Mouse (Mus musculus): ENCODE data around the gene Erv3. TPM values are rescaled to one million over a fixed set of nuclear protein-coding genes. Genes with fewer than 3 reads are reported as not detected.

Erv3 gene
- polyA plus RNA-seq (2015; fragmentation: Nextera tagmentation; extraction: Ambion mirVana), result not detected in 2 replicates

DNA sequence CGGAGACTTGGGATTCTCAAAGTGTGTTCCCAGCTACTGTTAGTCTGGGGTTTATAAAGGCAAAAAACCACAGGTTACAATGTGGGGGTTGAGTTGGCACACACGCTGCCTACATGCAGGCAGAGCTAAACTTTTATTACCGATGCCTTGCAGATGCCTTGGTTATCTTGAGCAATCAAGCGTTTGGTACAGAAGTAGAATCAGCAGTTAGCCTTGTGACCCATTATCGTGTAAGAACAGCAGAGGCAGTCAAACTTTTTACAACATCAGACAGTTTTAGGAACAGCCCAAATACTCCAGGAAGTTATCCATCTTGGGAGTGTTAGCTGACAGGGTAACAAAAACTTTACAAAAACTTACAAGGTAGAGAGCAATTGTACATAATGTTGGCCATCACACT is at the start of gene Erv3:
Gene Erv3, minus strand, starts transcription at position 27 of the 400 bp plus-strand sequence.
- H3K36me3 ChIP-seq (replicated peaks), result no peaks in the 10 kb centered on the region
- H3K27me3 ChIP-seq, result peaks cover 12% of the 10 kb centered on the region
- H3K4me3 ChIP-seq (replicated peaks), result no peak within 1 kb of the TSS
- H3K9ac ChIP-seq, result no peak within 1 kb of the TSS
- WGBS (ENCODE audit: insufficient replicate concordance), result 52% methylated on average over 5 of the region's 5 CpGs
- H3K9me3 ChIP-seq (replicated peaks), result no peaks in the 10 kb centered on the region
- H3K4me1 ChIP-seq (replicated peaks), result peaks cover 20% of the 10 kb centered on the region
- no peak for ATAC-seq (ENCODE audit: insufficient read depth)
- H3K4me2 ChIP-seq, result no peak within 1 kb of the TSS
- H3K27ac ChIP-seq (replicated peaks), result no peak within 1 kb of the TSS

DNA sequence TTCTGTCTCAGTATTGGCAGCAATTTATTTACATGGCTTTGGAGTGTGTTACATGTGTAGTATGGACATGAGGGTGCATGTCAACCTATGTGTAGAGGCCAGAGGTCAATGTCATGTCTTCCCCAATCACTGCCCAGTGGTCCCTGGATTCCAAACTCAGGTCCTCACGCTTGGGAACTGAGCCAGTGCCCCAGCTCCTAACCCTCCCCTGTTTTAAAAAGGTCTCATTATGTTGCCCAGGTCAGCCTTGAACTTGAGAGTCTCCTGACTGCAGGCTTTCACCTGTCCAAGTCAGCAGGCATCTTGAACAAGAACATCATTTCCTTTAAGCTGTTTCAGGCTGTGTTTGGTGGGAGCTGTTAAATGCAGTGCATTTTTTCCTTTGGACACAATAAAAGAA is 49.4 kb upstream of the Erv3 start:
- peak overlapping the region; percentile 79 for H3K4me2 ChIP-seq
- no peaks in the 10 kb centered on the region for H3K9me3 ChIP-seq (replicated peaks)
- H3K9ac ChIP-seq, result 0 out of 2 replicates have a peak overlapping the region, but pooled peaks have one; percentile 43
- no peaks in the 10 kb centered on the region for H3K27me3 ChIP-seq
- peaks cover 75% of the 10 kb centered on the region for H3K4me1 ChIP-seq (replicated peaks)
- ATAC-seq (ENCODE audit: insufficient read depth), result no peak
- peak overlapping the region; percentile 72; the same call in 1 of the 2 replicates for H3K4me3 ChIP-seq (replicated peaks)
- WGBS (ENCODE audit: insufficient replicate concordance), result 88% methylated on average over 1 of the region's 1 CpGs
- peaks cover 5% of the 10 kb centered on the region; the same call in 1 of the 2 replicates for H3K36me3 ChIP-seq (replicated peaks)
- H3K27ac ChIP-seq (replicated peaks), result peak overlapping the region; percentile 74

DNA sequence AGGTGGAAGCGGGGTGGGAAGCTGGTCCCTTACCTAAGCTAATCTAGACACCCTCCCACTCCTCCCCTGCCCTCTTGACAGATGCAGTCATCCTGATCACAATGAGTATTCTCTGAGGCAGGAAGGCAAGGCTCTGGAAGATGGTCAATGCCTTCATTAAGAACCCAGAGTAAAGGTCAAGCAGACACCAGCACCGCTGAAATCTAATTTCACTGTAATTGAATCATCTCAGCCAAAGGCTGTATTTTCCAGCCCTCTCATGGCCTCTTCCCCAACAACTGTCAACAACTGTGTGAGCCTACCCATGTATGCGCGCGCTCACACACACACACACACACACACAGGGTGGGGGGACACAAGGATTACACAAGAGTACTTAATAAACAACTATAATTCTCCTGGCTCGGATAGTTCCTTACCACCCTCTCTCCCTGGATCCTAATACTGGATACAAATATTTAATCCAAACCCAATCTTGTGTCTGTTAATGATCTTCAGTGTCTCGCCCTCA is 48.9 kb upstream of the Erv3 start:
- H3K9me3 ChIP-seq (replicated peaks), result no peaks in the 10 kb centered on the region
- H3K4me2 ChIP-seq, result 0 out of 2 replicates have a peak overlapping the region, but pooled peaks have one; percentile 79
- WGBS (ENCODE audit: insufficient replicate concordance), result 81% methylated on average over 7 of the region's 7 CpGs
- H3K4me3 ChIP-seq (replicated peaks), result no peak overlapping the region
- H3K9ac ChIP-seq, result no peak overlapping the region
- peaks cover 4% of the 10 kb centered on the region; the same call in 1 of the 2 replicates for H3K36me3 ChIP-seq (replicated peaks)
- H3K4me1 ChIP-seq (replicated peaks), result peaks cover 79% of the 10 kb centered on the region
- ATAC-seq (ENCODE audit: insufficient read depth), result no peak
- no peaks in the 10 kb centered on the region for H3K27me3 ChIP-seq
- H3K27ac ChIP-seq (replicated peaks), result peak overlapping the region; percentile 74

GRCm38 (mm10) chr2:131907311-131907710 is 47.8 kb upstream of the Erv3 start:
- Histone ChIP-seq H3K9me3 (replicated peaks) (no peaks in the 10 kb centered on the region), H3K4me2 (no peak overlapping the region), H3K9ac (no peak overlapping the region), H3K4me3 (replicated peaks) (no peak overlapping the region), H3K4me1 (replicated peaks) (peaks cover 80% of the 10 kb centered on the region), H3K27me3 (no peaks in the 10 kb centered on the region), H3K27ac (replicated peaks) (no peak overlapping the region), H3K36me3 (replicated peaks) (no peaks in the 10 kb centered on the region)
- WGBS (ENCODE audit: insufficient replicate concordance), result 63% methylated on average over 5 of the region's 5 CpGs
- no peak for ATAC-seq (ENCODE audit: insufficient read depth)

GRCm38 (mm10) chr2:131906846-131907245 is 47.3 kb upstream of the Erv3 start:
- no peak overlapping the region for H3K9ac ChIP-seq
- no peaks in the 10 kb centered on the region for H3K36me3 ChIP-seq (replicated peaks)
- 58% methylated on average over 1 of the region's 1 CpGs for WGBS (ENCODE audit: insufficient replicate concordance)
- H3K4me2 ChIP-seq, result no peak overlapping the region
- no peaks in the 10 kb centered on the region for H3K27me3 ChIP-seq
- ATAC-seq (ENCODE audit: insufficient read depth), result no peak
- H3K4me3 ChIP-seq (replicated peaks), result no peak overlapping the region
- peaks cover 77% of the 10 kb centered on the region for H3K4me1 ChIP-seq (replicated peaks)
- no peak overlapping the region for H3K27ac ChIP-seq (replicated peaks)
- no peaks in the 10 kb centered on the region for H3K9me3 ChIP-seq (replicated peaks)

DNA sequence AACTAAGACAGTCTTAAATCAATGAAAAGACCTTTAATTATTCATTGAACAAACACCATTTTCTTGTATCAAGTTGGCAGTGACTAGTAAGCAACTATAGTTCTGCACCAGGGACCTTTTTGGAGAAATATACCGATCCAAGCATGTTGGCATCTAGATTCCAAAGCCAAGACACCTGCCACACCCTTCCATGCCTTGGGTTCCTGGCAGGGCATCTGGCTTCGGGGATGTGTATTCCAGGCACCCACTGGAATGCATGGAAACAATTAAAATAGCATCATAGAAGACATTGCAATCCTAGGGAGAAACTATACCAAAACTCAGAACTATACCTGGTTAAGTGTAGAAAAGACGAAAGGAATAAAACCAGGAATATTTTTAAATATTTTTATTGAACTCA is 46.7 kb upstream of the Erv3 start:
- Histone ChIP-seq H3K4me2 (no peak overlapping the region), H3K27me3 (no peaks in the 10 kb centered on the region), H3K4me1 (replicated peaks) (peaks cover 71% of the 10 kb centered on the region)

GRCm38 (mm10) chr2:131905776-131906175 is 46.2 kb upstream of the Erv3 start:
- Histone ChIP-seq H3K27me3 (peaks cover under 1% of the 10 kb centered on the region; the same call in 1 of the 2 replicates), H3K4me1 (replicated peaks) (peaks cover 66% of the 10 kb centered on the region), H3K27ac (replicated peaks) (peak overlapping the region; percentile 90), H3K9me3 (replicated peaks) (no peaks in the 10 kb centered on the region), H3K4me2 (peak overlapping the region; percentile 54), H3K36me3 (replicated peaks) (no peaks in the 10 kb centered on the region), H3K9ac (0 out of 2 replicates have a peak overlapping the region, but pooled peaks have one; percentile 9), H3K4me3 (replicated peaks) (no peak overlapping the region)
- no peak for ATAC-seq (ENCODE audit: insufficient read depth)
- 38% methylated on average over 6 of the region's 6 CpGs for WGBS (ENCODE audit: insufficient replicate concordance)

More for the DNA sequence above, 46.7 kb upstream of the Erv3 start:
- ATAC-seq (ENCODE audit: insufficient read depth), result no peak
- WGBS (ENCODE audit: insufficient replicate concordance), result 84% methylated on average over 3 of the region's 3 CpGs
- Histone ChIP-seq H3K36me3 (replicated peaks) (no peaks in the 10 kb centered on the region), H3K9me3 (replicated peaks) (no peaks in the 10 kb centered on the region), H3K27ac (replicated peaks) (peak overlapping the region; percentile 90; the same call in 1 of the 2 replicates), H3K4me3 (replicated peaks) (no peak overlapping the region), H3K9ac (no peak overlapping the region)

DNA sequence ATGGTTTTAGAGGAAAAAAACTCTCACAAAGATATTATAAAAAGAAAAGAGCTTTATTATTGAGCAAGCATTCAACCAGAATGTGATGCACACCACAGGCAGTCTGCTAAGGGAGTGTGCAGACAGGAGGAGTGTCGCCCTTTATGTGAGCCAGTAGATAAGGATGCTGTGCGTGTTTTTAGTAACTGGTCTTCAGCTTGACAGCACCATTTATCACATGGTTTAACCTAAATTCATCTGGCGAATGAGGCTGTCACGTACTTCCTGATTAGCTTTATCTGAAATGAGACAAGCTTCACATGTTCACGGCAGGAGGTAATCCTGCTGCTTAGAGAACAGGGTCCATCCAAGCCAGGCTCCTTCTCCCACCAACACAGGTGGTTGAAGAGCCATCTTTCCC is 45.5 kb upstream of the Erv3 start:
- 12% methylated on average over 5 of the region's 5 CpGs for WGBS (ENCODE audit: insufficient replicate concordance)
- no peaks in the 10 kb centered on the region for H3K9me3 ChIP-seq (replicated peaks)
- peaks cover 68% of the 10 kb centered on the region for H3K4me1 ChIP-seq (replicated peaks)
- peak overlapping the region; percentile 90 for H3K27ac ChIP-seq (replicated peaks)
- peak overlapping the region; percentile 54 for H3K4me2 ChIP-seq
- no peaks in the 10 kb centered on the region for H3K36me3 ChIP-seq (replicated peaks)
- no peak overlapping the region for H3K9ac ChIP-seq
- peaks cover 3% of the 10 kb centered on the region; the same call in 1 of the 2 replicates for H3K27me3 ChIP-seq
- H3K4me3 ChIP-seq (replicated peaks), result no peak overlapping the region
- ATAC-seq (ENCODE audit: insufficient read depth), result peak; percentile 88

DNA sequence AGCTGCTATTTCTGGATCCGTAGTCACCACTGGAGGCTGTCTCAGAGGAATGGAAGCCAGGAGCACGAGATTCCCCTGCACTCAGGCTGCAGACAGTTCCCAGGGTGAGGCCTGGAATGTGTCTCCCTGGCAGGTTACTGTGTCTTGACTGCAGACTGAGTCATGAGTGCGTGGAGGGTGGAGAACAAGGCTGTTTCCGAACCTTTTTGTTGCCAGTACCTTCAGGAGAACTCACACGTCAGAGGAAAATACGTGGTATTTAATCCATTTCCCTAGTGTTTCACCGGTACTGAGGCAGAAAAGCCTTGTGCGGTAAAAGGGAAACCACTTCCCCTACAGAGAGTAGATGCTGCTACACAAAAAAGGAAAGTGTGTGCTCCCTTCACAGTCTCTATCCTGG is 43.3 kb upstream of the Erv3 start:
- no peak for ATAC-seq (ENCODE audit: insufficient read depth)

DNA sequence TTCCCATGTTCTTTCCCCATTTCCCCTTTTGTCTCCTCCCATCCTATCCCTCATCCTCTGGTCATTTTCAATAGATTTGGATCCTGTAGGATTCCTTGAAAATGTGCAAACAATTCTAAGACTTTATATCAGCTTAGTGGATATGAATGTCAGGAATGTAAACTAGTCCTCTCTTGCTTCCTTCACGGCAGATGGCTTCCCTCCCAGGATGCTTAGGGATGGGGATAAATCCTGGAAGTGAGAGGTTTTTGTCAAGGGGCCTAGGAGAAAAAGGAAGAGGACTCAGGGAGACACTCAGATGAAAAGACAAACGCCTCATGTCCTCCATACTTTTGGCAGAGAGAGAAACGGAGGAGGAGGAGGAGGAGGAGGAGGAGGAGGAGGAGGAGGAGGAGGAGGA is 42.9 kb upstream of the Erv3 start:
- no peak overlapping the region for H3K9ac ChIP-seq
- H3K27me3 ChIP-seq, result peaks cover 6% of the 10 kb centered on the region; the same call in 1 of the 2 replicates
- H3K9me3 ChIP-seq (replicated peaks), result no peaks in the 10 kb centered on the region
- no peaks in the 10 kb centered on the region for H3K36me3 ChIP-seq (replicated peaks)
- WGBS (ENCODE audit: insufficient replicate concordance), result 65% methylated on average over 3 of the region's 3 CpGs
- no peak overlapping the region for H3K4me2 ChIP-seq
- H3K4me1 ChIP-seq (replicated peaks), result peaks cover 51% of the 10 kb centered on the region
- H3K27ac ChIP-seq (replicated peaks), result no peak overlapping the region
- no peak for ATAC-seq (ENCODE audit: insufficient read depth)
- H3K4me3 ChIP-seq (replicated peaks), result no peak overlapping the region

More for the DNA sequence above, 43.3 kb upstream of the Erv3 start:
- peaks cover 53% of the 10 kb centered on the region for H3K4me1 ChIP-seq (replicated peaks)
- H3K9ac ChIP-seq, result no peak overlapping the region
- H3K27me3 ChIP-seq, result peaks cover 6% of the 10 kb centered on the region; the same call in 1 of the 2 replicates
- WGBS (ENCODE audit: insufficient replicate concordance), result 26% methylated on average over 8 of the region's 8 CpGs
- H3K9me3 ChIP-seq (replicated peaks), result no peaks in the 10 kb centered on the region
- no peak overlapping the region for H3K4me3 ChIP-seq (replicated peaks)
- no peak overlapping the region for H3K4me2 ChIP-seq
- H3K27ac ChIP-seq (replicated peaks), result 0 out of 2 replicates have a peak overlapping the region, but pooled peaks have one; percentile 4
- H3K36me3 ChIP-seq (replicated peaks), result no peaks in the 10 kb centered on the region

DNA sequence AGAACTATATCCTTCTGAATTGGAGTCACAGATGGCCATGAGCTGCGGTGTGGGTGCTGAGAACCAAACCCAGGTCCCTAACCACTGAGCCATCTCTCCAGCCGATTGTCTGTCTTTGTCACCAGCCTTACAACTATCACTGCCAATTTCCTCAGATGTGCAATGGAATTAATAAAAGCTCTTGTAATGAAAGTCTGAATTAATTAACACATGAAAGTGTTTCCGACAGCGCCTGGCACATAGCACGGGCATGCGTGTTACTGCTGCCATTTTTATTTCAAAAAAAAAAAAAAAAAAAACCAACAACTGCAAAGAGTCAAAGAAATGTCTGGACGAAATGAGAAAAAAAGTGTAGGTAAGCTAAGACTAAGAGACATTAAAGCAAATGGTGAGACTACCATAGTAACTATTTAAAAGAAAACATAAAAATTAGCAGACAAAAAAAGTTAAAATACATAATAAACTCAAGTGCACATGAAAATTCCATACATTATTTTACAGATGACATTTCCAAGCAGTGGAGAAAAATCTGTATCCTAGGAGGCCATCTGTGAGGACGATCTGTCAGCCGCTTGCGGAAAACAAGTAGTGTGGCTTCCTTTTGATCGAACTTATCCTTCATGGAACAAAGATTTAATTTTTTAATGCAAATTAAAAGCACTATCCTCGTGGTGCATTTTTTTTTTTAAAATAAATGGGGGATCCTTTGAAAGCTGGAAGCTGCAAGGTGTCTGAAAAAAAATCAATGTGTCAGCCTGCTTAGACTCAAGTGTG is 38.0 kb upstream of the Erv3 start:
- ATAC-seq (ENCODE audit: insufficient read depth), result no peak
- H3K4me2 ChIP-seq, result no peak overlapping the region
- no peak overlapping the region for H3K4me3 ChIP-seq (replicated peaks)

More for the DNA sequence above, 38.0 kb upstream of the Erv3 start:
- Histone ChIP-seq H3K27me3 (peaks cover 6% of the 10 kb centered on the region; the same call in 1 of the 2 replicates), H3K36me3 (replicated peaks) (no peaks in the 10 kb centered on the region), H3K27ac (replicated peaks) (no peak overlapping the region), H3K9ac (no peak overlapping the region), H3K4me1 (replicated peaks) (0 out of 2 replicates have a peak, but pooled peaks cover 7% of the 10 kb centered on the region), H3K9me3 (replicated peaks) (no peaks in the 10 kb centered on the region)
- 81% methylated on average over 12 of the region's 12 CpGs for WGBS (ENCODE audit: insufficient replicate concordance)
